Mouse (Mus musculus): ENCODE measurements around the gene Mslnl. TPM values are rescaled to one million over a fixed set of nuclear protein-coding genes. Genes with fewer than 3 reads are reported as not detected.

Mslnl gene
- total RNA-seq, 2 experiments from 2014 or later = not detected

Small RNAs within 50 kb of the gene (microRNA-seq; reads per million reads assigned to microRNA genes)
- gene Gm25083 (0 reads per million in 2 experiments), gene Mir6966 (1.6 to 3.4 reads per million in 2 experiments)

Other genes starting within 250 kb of the Mslnl start
- under 1 TPM; 0.15 to 0.26 TPM for gene Sstr5, start 238.8 kb upstream of the Mslnl start, total RNA-seq (2021)
- gene Sox8, start 165.4 kb upstream of the Mslnl start, total RNA-seq (2021) = 10 to 100 TPM; 62.2 to 70.1 TPM
- 10 to 100 TPM; 22.1 to 23.4 TPM for gene Lmf1, start 157.0 kb upstream of the Mslnl start, total RNA-seq (2021)
- gene Gng13, start 18.9 kb upstream of the Mslnl start, total RNA-seq (2021) = 100 to 1,000 TPM; 125 to 154 TPM
- gene Chtf18, start 8.6 kb upstream of the Mslnl start, total RNA-seq (2021) = 1 to 10 TPM; 1.9 to 4.3 TPM
- 10 to 100 TPM; 34.2 to 35.5 TPM for gene Rpusd1, start 8.4 kb upstream of the Mslnl start, total RNA-seq (2021)
- gene Msln, start 18.3 kb downstream of the Mslnl start, total RNA-seq (2021) = 1 to 10 TPM; 6.2 to 6.5 TPM
- gene Narfl, start 37.7 kb downstream of the Mslnl start, total RNA-seq (2021) = 10 to 100 TPM; 28.8 to 32.8 TPM
- 100 to 1,000 TPM; 127 to 140 TPM for gene Haghl, start 49.6 kb downstream of the Mslnl start, total RNA-seq (2021)
- not detected for gene Ccdc78, start 50.5 kb downstream of the Mslnl start, total RNA-seq (2021)
- gene Fam173a, start 56.9 kb downstream of the Mslnl start, total RNA-seq (2021) = 10 to 100 TPM; 82.7 to 87.4 TPM
- gene AC134908.4, start 59.6 kb downstream of the Mslnl start, total RNA-seq (2021) = not detected
- 10 to 100 TPM; 73.5 to 84.2 TPM for gene Metrn, start 61.1 kb downstream of the Mslnl start, total RNA-seq (2021)
- 100 to 1,000 TPM; 460 to 479 TPM for gene Fbxl16, start 73.0 kb downstream of the Mslnl start, total RNA-seq (2021)
- gene Wdr24, start 87.6 kb downstream of the Mslnl start, total RNA-seq (2021) = 10 to 100 TPM; 22.3 to 23.3 TPM
- gene Jmjd8, start 92.8 kb downstream of the Mslnl start, total RNA-seq (2021) = 10 to 100 TPM; 59.1 to 59.6 TPM
- 100 to 1,000 TPM; 160 to 166 TPM for gene Stub1, start 97.4 kb downstream of the Mslnl start, total RNA-seq (2021)
- gene Rhbdl1, start 101.3 kb downstream of the Mslnl start, total RNA-seq (2021) = 10 to 100 TPM; 85.8 to 89.7 TPM
- 10 to 100 TPM; 29.0 to 29.5 TPM for gene Gm20683, start 105.7 kb downstream of the Mslnl start, total RNA-seq (2021)
- 10 to 100 TPM; 81.9 to 84.9 TPM for gene Rhot2, start 108.8 kb downstream of the Mslnl start, total RNA-seq (2021)
- 10 to 100 TPM; 34.2 to 37.9 TPM for gene Wdr90, start 125.5 kb downstream of the Mslnl start, total RNA-seq (2021)
- 10 to 100 TPM; 25.5 to 31.6 TPM for gene Mcrip2, start 132.7 kb downstream of the Mslnl start, total RNA-seq (2021)
- 10 to 100 TPM; 37.6 to 40.3 TPM for gene Mettl26, start 139.0 kb downstream of the Mslnl start, total RNA-seq (2021)
- gene Wfikkn1, start 144.8 kb downstream of the Mslnl start, total RNA-seq (2021) = 1 to 10 TPM; 1.1 to 1.8 TPM
- 10 to 100 TPM; 53.7 to 57.3 TPM for gene Rab40c, start 183.7 kb downstream of the Mslnl start, total RNA-seq (2021)
- gene Pigq, start 208.9 kb downstream of the Mslnl start, total RNA-seq (2021) = 100 to 1,000 TPM; 138 to 145 TPM
- not detected for gene Nhlrc4, start 208.9 kb downstream of the Mslnl start, total RNA-seq (2021)
- gene A930017K11Rik, start 216.5 kb downstream of the Mslnl start, total RNA-seq (2021) = under 1 TPM in 1 of 2 experiments, not detected in 1; 0.13 TPM
- gene Capn15, start 249.8 kb downstream of the Mslnl start, total RNA-seq (2021) = 10 to 100 TPM; 46.5 to 50.0 TPM